Mouse (Mus musculus) adrenal gland, postnatal 14 days (tissue): ENCODE data around the gene Hoxa5. TPM values are rescaled to one million over a fixed set of nuclear protein-coding genes. Genes with fewer than 3 reads are reported as not detected.

ENCODE experiments used
- DNase-seq: peaks from one replicate; pipeline ENCODE4 v3.0.0; 2021; ENCODE audit warnings: mixed read lengths
- total RNA-seq: library from RNA; stranded (reverse); gene quantifications from 2 replicates; pipeline ENCODE4 v1.2.3, GENCODE M21; 2021

The Hoxa5 gene
- total RNA-seq, 1 experiment from 2014 or later, result 25.8 TPM

DNA sequence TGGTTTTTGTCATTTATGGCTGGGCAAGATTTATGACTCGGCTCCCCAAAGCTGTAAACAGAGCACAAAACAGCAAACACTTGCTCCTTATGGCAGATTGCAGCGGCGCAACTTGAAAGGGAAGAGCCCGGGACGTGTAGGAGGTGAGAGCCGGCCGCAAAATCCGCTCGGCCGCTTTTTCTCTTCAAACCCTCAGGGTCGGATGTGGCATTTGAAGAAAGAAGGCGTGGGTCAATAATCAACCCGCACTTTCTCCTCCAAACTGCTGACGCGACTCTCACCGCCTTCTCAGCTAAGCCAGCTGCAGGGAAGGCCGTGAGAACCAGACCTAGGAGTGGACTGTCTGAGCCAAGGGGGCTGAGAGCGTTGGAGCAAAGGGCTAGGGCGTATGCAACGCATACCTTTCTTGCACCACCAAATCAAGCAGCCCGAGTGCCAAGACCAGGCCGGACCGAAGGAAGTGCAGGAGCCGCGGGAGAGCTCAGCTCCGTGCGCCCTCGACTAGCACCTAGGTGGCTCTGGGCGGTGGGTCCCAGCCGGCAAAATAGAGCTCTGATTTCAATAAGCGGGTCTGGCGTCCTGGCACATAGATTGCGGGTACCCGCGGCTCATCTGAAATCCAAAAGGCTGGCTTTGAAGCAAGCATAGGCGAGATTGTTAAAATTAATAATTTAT, 27.2 kb downstream of the Hoxa5 start, which contains the start of gene 5730596B20Rik:
Gene 5730596B20Rik (plus strand): TSS at position 438 of the 675 bp plus-strand sequence.
- DNase-seq, result peak; percentile 48

DNA sequence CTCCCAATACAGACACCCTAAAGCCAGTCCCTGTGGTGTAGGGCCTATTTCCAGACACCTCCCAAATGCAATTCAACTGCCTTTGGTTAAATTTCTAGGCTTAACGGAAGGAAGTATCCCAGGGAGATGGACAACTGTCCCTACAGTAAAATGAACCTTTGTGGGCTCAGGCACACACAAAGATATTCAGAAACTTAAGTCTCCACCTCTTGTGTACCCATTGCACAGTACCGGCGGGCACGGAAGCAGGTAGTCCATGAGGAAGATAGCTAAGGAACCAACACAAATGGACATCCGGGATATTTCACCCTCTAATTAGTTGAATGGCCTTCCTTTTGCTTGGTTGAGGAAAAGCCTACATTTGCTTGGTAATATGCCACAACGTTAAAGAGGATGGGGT, 28.0 kb downstream of the Hoxa5 start:
- DNase-seq, result no peak

- peak; percentile 78 for DNase-seq
Observed at GRCm38 (mm10) chr6:52175864-52176263, 28.5 kb downstream of the Hoxa5 start.

DNA sequence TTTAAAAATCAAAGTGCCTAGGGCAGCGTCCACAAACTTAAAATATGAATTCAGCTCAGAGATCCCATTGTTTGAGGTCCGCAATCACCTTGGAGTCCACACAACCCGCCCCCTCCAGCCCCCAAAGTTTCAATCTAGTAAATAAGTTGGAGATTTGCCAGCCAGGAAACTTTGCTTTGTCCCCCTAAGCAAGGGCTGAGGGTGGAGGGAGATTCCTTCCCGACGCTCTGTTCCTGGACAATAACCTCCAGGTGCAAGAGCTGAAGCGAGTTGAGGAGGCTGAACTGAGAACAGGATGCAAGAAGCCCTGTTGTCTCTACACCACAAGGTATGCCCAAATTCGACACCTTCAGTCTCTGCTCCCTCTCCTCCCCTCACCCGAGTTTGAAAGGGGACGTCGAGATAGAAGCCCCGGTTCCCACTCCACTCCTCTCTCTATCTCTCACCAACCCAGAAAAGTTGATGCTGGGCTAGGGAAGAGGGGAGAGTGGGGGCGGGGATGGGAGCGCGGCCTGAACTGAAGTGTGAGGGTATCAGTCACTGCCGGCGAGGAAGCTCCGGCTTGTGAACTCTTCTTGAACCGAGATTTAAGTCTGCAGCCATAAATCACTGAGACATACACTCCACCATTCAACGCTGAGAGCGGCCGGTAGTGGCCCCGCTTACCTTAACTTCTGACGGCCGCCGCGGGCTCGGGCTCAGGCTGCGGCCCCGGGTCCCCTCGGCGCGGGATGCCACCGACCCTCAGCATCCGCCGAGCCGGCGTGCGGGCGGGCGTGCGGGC, 29.2 kb downstream of the Hoxa5 start:
- peak; percentile 59 for DNase-seq

- no peak for DNase-seq
Observed at GRCm38 (mm10) chr6:52173648-52174047, 30.7 kb downstream of the Hoxa5 start.

DNA sequence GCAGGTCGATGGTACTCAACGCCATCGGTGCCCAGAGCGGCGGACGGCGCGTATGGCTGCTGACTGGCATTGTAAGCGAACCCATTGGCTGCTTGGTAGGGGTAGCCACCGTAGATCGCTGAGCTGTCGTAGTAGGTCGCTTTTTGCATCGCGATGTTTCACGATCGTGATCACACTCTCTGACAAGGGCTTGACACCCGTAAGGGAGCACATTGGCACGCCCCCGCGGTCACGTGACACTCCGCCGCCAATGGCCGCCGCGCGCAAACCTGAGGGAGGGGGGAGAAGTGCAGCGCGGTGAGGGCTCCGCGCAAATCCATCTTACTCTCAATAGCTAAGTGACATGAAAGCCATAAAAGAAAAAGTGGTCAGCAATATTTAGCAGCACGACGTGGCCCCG, 31.9 kb downstream of the Hoxa5 start:
- DNase-seq, result peak; percentile 97

- no peak for DNase-seq
Observed at GRCm38 (mm10) chr6:52171938-52172337, 32.4 kb downstream of the Hoxa5 start.

DNA sequence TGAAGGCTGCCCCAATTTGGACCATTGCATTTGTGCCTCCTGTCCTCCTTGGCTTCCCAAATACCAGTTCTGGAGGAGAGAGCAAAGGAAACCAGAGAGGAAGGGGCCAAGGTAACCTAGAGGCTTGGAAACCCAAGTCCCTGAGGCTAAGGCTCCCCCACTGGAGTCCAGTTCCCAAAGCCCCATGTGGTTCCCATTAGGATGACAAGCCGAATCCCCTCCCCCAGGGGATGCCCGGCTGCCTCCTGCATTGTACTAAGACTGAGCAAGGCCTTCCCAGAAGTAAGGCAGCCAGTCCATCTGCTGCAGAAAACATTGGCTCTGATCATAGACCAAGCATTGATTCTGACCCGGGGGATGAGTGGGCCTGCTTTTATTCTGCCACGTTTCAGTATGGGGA, 33.1 kb downstream of the Hoxa5 start:
- DNase-seq, result no peak

- no peak for DNase-seq
Observed at GRCm38 (mm10) chr6:52170898-52171223, 33.5 kb downstream of the Hoxa5 start.

DNA sequence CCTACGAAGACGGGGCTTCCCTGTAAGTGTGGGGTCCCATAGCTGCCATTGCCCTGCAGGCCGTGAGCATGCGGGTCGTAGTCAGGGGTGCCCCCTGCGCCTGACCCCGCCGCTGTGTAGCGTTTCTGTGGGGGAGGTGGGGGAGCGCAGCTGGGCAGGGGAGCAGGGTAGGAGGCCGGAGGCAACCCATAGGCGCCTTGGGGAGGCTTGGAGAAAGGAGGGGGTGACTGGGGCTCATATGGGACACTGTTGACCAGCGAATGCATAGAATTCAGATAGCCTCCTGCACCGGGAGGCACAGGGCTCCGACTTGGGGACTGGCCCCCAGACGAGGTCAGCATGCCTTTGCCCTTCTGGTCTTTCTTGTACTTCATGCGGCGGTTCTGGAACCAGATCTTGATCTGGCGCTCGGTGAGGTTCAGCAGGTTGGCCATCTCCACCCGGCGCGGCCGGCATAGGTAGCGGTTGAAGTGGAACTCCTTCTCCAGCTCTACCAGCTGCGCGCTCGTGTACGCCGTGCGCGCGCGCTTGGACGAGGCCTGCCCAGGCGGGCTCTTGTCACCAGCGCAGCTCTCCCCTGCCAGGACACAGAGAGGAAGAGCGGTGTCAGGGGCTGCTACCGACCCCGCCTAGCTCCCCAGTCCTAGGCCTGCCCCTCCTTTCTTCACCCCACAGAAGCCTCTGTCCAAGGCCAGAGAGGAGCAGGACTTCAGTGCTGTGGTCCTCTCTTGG, 34.1 kb downstream of the Hoxa5 start:
- peak; percentile 61 for DNase-seq

DNA sequence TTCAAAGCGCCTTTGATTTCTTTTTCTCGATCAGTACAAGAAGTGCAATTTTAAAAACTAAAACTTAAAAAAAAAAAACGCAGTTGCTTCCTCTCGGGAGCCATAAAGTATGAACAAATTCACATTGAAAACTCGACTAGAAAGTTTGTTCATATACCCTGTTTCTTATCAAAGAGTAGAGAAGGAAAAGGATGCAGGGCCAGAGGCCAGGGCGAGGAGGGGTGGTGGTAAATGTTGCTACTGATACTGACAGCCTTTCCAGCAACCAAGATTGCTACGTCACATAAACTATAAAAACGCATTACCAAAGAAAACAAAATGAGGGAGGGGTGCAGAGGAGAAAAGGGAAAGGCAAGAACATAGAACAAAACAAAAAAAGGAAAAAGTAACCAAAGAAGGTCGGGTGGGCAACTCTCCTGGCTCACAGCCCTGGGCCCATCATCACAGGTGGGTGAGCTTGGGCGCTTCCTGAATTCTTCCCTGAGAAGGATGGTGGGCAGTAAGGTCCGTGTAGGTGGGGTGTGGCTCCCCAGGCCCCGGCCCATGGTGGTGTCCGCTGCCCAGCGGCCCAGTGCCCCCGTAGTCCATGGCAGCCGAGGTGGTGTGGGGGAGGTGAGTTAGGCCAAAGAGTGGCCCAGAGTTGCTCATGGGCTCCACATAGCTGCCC, 34.8 kb downstream of the Hoxa5 start:
- DNase-seq, result no peak

DNA sequence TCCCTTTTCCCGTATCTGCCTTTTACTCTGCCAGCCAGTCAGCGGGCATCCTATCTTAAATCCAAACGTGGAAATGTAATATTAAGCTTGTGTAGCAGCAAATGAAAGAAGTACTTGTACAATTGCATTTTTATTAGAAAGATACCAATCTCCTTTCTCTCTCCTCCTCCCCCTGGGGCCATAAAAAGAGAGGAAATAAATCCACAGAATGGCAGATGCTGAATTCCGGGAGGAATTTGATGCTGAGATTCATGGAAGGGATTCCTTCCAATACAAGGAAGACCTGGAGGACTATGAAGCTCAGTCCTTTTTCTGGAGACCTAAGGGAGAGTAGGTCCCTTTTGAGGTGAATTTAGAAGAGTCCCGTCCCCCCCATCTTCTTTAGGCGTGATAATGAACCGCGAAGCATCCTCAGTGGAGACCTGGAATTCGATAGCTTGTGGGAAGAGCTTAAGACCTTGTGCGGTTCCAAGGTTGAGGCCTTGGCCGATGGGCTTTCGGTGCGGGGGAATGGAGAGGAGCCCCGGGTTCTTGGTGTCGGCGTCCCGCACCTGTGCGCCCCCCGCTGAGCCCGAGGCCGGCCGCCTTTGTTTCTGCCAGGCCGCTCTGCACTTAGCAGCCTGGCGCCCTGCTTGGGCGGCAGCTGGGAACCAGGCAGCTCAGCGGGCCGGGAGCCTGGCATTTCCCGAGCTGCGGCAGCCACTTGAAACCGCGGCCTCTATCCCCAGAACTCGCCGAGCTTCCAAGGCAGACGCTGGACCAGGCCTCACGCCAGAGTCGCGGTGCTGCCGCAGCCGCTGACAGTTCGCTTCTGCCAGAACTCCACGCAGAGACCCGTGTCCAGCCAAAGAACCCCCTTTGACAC, 36.0 kb downstream of the Hoxa5 start:
- DNase-seq, result peak; percentile 62

- DNase-seq, result no peak
Observed at GRCm38 (mm10) chr6:52167736-52168161, 36.6 kb downstream of the Hoxa5 start.

GRCm38 (mm10) chr6:52167176-52167575, 37.2 kb downstream of the Hoxa5 start:
- no peak for DNase-seq

DNA sequence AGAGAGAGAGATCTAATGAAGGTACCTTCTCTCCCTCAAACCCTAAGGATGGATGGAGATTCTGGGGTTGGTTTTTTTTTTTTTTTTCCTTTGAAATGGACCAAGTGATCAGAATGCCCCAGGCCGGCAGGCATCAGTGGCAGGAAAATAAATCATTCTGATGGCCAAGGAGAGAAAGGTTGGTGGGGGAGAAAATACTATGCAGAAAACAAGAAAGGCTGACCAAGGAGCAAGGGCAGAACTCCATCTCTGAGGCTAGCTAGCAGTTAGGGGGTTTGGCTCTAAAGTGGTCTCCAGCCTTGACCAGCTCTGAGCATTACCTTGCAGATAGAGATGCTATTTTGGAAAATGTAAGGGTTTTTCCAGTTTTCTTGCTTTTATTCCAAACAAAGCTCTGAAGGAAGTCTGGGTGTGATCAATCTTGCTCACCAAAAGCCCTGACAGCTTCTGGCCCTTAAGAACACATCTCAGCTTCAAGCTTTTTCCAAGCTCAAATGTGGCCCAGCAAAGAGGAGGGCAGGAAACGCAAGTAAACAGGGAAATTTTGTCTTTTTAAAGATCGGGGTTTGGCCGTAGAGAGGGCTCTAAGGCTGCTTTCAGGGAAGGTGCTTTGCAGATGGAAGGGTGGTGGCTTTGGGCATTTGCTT, 37.8 kb downstream of the Hoxa5 start:
- DNase-seq, result no peak

- peak; percentile 72 for DNase-seq
Observed at GRCm38 (mm10) chr6:52165441-52166370, 38.7 kb downstream of the Hoxa5 start.

DNA sequence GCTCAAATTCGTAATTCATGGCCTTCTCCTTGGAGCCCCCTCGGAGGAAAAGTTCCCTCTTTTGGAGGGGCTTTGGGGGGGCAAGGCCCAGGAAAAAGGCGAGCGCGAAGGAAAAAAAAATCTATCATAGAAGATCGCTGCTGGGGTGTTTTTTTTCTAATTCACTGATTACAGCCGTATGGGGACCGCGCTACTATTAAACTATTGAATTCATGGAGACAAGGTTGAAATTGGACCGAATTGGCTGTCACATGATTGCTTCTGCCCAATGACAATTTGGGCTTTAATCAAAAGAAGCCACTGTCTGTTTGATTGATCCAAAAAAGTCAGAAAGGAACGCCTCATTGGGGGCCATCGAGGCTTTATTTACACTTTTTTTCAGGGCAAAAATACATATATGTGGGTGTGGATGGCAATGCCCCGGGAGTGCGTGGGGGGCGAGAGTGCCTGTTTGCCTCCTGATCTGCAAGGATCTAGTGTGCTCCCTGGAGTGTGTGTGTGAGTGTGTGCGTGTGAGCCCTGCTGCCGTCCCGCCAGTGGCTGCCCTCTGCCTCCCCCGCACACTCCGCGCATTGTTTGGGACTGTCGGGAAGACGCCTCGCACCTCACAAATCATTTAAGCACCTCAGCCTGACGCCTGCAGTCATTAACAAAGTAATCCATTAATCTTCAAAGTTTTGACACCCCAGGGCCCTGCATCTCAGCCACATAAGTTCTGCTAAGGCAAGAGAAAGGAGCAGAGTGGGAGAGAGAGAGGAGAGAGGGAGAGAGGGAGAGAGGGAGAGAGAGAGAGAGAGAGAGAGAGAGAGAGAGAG, 39.6 kb downstream of the Hoxa5 start, which contains the start of gene Hoxa2:
Gene Hoxa2 (minus strand): TSS at position 206 of the 815 bp plus-strand sequence.
- peak; percentile 57 for DNase-seq

DNA sequence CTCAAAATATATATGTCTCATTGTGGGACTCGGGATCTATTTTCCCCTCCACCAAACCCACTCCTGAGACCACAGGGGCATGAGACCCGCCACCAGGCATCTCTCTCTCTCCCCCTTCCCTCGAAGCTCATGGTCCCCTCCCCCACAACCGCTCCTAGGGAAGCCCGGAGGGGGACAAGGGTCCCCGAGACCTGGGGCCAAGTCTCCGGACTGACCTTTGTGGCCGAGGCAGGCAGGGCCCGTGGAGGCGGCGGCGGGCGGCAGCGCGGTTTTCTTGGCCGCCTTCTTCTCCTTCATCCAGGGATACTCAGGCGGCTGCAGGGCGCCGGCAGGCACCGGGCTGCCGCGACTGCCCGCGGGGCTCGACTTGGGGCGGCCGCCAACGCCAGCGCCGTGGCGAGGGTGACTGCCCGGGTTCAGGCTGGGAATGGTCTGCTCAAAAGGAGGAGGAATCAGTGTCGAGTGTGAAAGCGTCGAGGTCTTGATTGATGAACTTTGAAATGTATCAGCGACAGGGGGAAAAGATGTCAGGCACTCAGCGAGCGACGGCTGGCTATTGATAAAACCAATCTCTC, 40.2 kb downstream of the Hoxa5 start:
- peak; percentile 58 for DNase-seq
